Mouse (Mus musculus) heart, postnatal 36 days (tissue): ENCODE measurements around the gene Wnt6. TPM values are rescaled to one million over a fixed set of nuclear protein-coding genes. Genes with fewer than 3 reads are reported as not detected.

Experiments used
- DNase-seq, 2 experiments: peaks; one replicate each; pipeline ENCODE4 v3.0.0; 2021 to 2022
- intact Hi-C: fragments of 180-260 bp; cut with DNase I; formaldehyde crosslinking; loops from one replicate; pipeline ENCODE4 v1.15.1; 2025
- total RNA-seq, 2 experiments: library from RNA; stranded (reverse); gene quantifications; 2 replicates each; pipeline ENCODE4 v1.2.3; 2021

Wnt6 gene
- total RNA-seq = under 1 TPM; 0.14 to 0.33 TPM

DNA sequence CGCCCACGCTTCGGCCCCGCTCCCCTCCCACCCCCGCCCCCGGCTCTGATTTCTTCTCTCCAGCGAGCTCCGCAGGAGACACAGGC is at the start of gene Wnt6:
Wnt6 (plus strand) TSS at position 48 of the 86 bp plus-strand sequence.
- intact Hi-C loops = no loop called here
- DNase-seq = no peak

DNA sequence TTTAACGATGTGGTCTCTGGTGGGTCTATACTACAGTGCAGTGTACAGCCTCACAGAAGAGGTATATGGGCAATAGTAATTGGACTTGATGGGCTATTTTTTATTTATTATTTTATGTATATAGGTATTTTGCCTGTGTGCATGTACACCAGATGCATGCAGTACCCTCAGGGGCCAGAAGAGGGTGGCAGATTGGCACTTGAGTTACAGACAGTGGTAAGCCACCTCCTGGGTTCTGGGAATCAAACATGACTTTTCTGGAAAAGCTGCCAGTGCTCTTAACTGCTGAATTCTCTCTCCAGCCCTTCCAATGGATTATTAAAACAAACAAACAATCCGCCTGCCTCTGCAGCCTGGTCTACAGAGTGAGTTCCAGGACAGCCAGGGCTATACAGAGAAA is 47.9 kb upstream of the Wnt6 start:
- peak in 1 of 2 experiments; percentile 27 for DNase-seq
- intact Hi-C loops = no loop called here

DNA sequence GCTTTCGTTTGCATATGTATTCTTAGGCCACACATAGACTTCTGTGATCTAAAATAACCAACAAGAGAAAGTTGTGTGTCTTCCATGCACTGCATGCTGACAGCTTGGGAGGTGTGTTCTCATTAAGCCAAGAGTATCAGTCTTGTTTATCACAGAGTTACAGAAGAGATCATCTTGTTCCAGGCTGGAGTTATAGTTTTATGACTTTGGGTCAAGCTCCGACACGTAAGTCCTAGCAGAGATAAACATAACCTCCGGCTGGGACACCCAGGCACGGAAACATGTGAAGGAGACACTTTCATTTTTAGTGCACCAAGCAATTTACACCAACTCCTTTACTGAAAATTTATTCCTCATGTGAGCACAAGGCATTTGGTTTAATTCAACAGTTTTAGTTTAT is 45.6 kb upstream of the Wnt6 start:
- no peak for DNase-seq
- intact Hi-C loops = no loop called here

GRCm38 (mm10) chr1:74726674-74727073 is 45.0 kb upstream of the Wnt6 start:
- DNase-seq = no peak
- intact Hi-C loops = no loop called here

- intact Hi-C loops = no loop called here
- DNase-seq = no peak
These were observed 43.2 kb upstream of the Wnt6 start for GRCm38 (mm10) chr1:74728446-74728845.

DNA sequence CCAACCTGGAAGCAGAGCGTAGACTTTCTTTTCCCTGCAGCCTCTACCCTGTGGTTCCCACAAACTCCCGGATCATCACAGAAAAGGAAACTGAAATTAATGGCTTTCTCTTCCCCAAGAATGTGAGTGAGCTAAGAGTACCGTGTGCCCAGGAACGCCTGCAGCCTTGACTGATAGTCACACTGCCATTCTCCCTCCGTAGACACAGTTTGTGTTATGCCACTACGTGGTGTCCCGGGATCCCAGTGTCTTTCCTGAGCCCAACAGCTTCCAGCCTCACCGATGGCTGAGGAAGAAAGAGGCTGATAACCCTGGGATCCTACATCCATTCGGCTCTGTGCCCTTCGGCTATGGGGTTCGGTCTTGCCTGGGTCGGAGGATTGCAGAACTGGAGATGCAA is 34.7 kb upstream of the Wnt6 start:
- no peak for DNase-seq
- intact Hi-C loops = no loop called here

- no peak for DNase-seq
- intact Hi-C loops = no loop called here
These were observed 34.2 kb upstream of the Wnt6 start for GRCm38 (mm10) chr1:74737500-74737899.

GRCm38 (mm10) chr1:74740846-74741245 is 30.8 kb upstream of the Wnt6 start:
- intact Hi-C loops = no loop called here
- DNase-seq = peak in 1 of 2 experiments; percentile 18

- intact Hi-C loops = no loop called here
- no peak for DNase-seq
These were observed 24.4 kb upstream of the Wnt6 start for GRCm38 (mm10) chr1:74747335-74747734.

DNA sequence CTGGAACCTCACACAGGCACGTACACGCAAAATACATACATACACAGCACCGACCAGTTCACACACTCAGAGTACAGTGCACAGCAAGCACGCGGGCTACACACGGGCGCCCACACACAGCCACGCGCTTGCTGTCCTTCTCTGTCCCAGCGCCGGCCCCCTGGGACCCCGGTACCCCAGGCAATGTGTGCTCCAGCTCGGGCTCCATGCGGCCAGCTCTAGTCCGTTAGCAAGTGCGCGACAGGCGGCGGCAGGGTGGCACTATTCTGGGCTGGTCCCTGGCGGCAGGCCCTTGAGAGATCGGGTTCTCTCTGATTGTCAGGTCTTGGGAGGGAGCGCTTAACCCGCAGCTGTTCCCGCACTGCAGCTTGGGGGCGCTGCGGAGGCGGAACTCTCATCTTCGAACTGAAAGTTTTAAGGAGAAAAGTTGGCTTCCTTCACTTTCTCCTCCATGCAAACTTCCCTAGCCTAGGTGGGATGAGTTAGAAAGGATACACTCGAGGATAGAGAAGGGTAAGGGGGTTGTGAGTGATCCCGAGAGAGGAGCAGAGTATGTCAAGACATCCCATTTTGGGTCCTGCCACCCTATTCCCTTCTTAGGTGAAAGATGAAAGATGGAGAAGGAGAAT is 22.9 kb upstream of the Wnt6 start, which contains the start of gene Prkag3:
Prkag3 (minus strand) TSS at position 579 of the 629 bp plus-strand sequence.
- peak; percentile 65 to 69 for DNase-seq
- intact Hi-C loops = loop anchor here (2.0 kb wide), 1 partner anchor 34 kb away; no protein-coding TSS in a partner anchor

- DNase-seq = peak; percentile 49 to 50
- intact Hi-C loops = loop anchor here (2.0 kb wide), 1 partner anchor 34 kb away; no protein-coding TSS in a partner anchor
These were observed 22.4 kb upstream of the Wnt6 start for GRCm38 (mm10) chr1:74749301-74749700.

DNA sequence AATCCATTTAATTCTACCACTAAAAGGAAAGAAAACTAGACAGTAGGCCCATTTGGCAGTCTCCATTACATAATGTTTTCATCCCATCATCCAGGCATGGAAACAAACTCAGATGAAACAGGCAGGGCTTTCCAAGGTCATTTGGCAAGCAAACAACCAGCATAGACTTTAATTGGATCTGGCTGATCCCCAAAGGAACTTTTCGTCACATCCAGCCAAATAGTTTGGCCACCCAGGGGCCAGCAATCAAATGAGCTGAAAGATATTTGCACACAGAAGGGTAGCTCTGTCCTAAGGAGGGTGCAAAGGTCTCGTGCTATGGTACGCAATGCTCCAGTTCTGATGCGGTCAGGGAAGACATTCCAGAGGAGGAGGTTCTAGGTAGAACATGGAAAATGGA is 21.0 kb upstream of the Wnt6 start:
- DNase-seq = no peak
- intact Hi-C loops = no loop called here

DNA sequence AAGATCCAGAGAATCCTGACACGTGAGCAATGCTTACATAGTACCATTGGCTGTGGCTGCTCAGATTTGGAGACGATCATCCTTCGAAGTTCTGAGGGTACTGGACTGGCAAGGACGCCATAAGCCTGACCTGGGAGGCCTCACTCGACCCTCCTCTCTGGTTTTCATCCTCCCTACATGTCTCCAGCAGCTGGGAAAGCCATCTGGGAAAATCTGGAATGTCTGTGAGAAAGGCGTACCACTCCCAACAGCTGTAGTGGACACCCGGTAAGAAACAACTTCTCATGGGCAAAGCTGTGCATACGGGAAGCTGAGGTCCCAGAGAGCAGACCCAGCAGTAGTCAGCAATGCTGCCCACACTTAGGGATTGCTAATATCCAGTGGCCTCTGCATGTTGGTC is 19.5 kb upstream of the Wnt6 start:
- intact Hi-C loops = no loop called here

GRCm38 (mm10) chr1:74752833-74753232 is 18.9 kb upstream of the Wnt6 start:
- DNase-seq = no peak
- intact Hi-C loops = no loop called here

More for the DNA sequence above, 19.5 kb upstream of the Wnt6 start:
- no peak for DNase-seq

DNA sequence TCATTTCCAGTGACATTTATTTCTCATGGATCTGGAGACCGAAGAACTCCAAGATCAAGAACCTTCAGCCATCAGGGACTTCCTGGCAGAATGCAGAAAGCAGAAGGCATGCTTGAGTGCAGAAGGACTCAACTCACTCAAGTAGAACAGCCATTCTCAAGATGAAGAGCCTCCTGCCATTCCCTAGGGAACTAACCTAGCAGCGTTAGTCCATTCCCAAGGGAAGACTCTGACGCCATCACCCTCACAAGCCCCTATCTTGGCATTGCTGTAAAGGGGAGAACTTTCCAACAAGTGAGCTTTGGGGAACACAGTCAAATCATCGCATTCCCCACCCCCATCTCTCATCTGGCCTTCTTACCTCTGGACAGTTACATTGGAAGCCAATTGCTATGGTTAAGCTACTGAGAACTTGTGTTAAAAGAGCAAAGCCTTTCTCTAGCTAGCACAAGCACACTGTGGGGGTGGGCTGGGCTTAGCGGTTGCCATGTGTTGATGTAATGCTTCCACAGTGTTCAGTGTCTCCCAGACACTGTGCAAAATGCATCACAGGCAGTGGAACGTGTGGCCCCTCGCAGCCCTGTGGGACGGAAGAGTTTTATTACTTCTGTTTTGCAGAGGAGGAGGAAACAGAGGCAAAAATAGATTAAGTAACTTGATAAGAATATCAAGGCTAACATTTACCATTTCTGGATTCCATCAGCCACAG is 18.3 kb upstream of the Wnt6 start:
- DNase-seq = no peak
- intact Hi-C loops = no loop called here

GRCm38 (mm10) chr1:74754175-74754785 is 17.4 kb upstream of the Wnt6 start:
- DNase-seq = no peak
- intact Hi-C loops = no loop called here

DNA sequence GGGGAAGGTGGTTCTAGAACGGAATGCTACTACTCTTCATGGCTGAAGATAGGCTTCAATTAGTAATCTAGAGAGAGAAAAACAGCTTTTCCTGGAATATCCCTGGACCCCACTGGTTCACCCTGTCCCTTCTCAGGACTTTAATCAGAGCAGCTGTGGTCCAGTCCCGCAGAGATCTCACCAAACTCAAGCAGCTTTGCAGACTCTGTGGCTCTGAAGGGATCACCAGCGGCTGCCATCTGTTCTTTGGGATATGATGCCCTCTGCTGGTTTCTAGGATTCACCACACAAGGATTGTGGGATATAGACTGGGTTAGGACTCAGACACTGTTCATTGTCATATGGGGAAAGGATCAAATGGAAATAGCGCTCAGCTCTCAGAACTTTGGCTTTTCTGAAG is 11.9 kb upstream of the Wnt6 start:
- intact Hi-C loops = loop anchor here (1.0 kb wide), 2 partner anchors 115 to 299 kb away; no protein-coding TSS in a partner anchor
- DNase-seq = peak; percentile 46 to 49

GRCm38 (mm10) chr1:74763081-74763480 is 8.6 kb upstream of the Wnt6 start:
- intact Hi-C loops = loop anchor here (2.0 kb wide), 1 partner anchor 40 kb away; no protein-coding TSS in a partner anchor
- DNase-seq = peak; percentile 63 to 67

GRCm38 (mm10) chr1:74770727-74771466 is 795 bp upstream of the Wnt6 start:
- intact Hi-C loops = no loop called here
- DNase-seq = no peak

GRCm38 (mm10) chr1:74771467-74771844 is 236 bp upstream of the Wnt6 start:
- intact Hi-C loops = no loop called here
- DNase-seq = no peak

DNA sequence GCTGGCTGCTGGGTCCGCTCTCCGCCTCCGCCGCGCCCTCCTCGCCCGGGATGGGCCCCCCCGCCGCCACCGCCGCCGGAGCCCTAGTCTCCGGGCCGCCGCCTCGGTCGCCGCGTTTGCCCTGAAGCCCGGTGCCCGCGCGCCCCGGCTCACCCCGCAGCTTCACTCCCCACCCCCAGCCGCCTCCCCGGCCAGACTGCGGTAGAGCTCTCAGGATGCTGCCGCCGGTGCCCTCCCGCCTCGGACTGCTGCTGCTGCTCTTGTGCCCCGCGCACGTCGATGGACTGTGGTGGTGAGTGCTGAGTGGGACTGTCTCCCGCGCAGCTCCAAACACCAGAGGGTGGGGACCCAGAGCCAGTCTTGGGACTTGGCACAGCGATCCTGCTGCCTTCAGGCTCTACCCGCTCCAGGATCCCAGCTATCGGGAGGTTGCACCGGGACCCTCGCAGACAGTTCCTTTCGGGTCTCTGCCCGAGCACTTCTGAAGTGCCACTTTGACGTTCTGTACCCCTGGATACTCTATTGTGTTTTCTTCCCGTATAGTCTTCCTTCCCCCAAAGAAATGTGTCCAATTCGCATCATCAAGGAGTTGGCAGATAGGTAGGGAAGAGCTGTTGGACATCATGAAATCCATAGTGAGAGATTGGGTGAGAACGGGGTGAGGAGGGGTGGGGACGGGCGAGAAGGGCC is 384 bp downstream of the Wnt6 start:
- DNase-seq = peak; percentile 20 to 40
- intact Hi-C loops = no loop called here
